Mouse (Mus musculus): ENCODE measurements at regions not wholly inside any gene's neighbourhood (a gene's known extent, or its start where the extent isn't known, plus 50 kb on each side); places are given as distances from the start of the nearest gene placed in this dataset.

- no peaks in the 10 kb centered on the region for H3K27me3 ChIP-seq (ENCODE audit: control insufficient read depth, insufficient read depth, low read length)
- no peaks in the 10 kb centered on the region for H3K79me2 ChIP-seq (replicated peaks; ENCODE audit: control insufficient read depth, insufficient read depth, low read length)
- no peak for TF ChIP-seq CTCF (IDR thresholded peaks at IDR 0.05)
- TF ChIP-seq POLR2A (IDR thresholded peaks at IDR 0.05; ENCODE audit: insufficient read depth, low read depth, low read length) = no peak
- no peak for TF ChIP-seq EP300 (IDR thresholded peaks at IDR 0.05; ENCODE audit: insufficient read depth, low read depth, low read length)
- H3K27ac ChIP-seq = no peak overlapping the region
- no peaks in the 10 kb centered on the region for H3K36me3 ChIP-seq (ENCODE audit: control insufficient read depth, insufficient read depth, low read length)
- no peak for DNase-seq
- no peak overlapping the region for H3K4me3 ChIP-seq
- no peaks in the 10 kb centered on the region for H3K4me1 ChIP-seq (ENCODE audit: control insufficient read depth, insufficient read depth, low read length)
- intact Hi-C loops (cut with DNase I) = no loop called here
- no peak overlapping the region for H3K9ac ChIP-seq (ENCODE audit: low read depth, low read length)
Measured at GRCm38 (mm10) chr12:49732351-49732750, 347.4 kb downstream of the Gm43517 start.

GRCm38 (mm10) chr12:49737100-49737499, 352.1 kb downstream of the Gm43517 start:
- H3K27me3 ChIP-seq (ENCODE audit: control insufficient read depth, insufficient read depth, low read length) = no peaks in the 10 kb centered on the region
- no peak overlapping the region for H3K4me3 ChIP-seq
- 50% methylated on average over 4 of the region's 4 CpGs for WGBS
- intact Hi-C loops (cut with DNase I) = no loop called here
- no peaks in the 10 kb centered on the region for H3K36me3 ChIP-seq (ENCODE audit: control insufficient read depth, insufficient read depth, low read length)
- TF ChIP-seq CTCF (IDR thresholded peaks at IDR 0.05) (no peak), EP300 (IDR thresholded peaks at IDR 0.05; ENCODE audit: insufficient read depth, low read depth, low read length) (no peak), POLR2A (IDR thresholded peaks at IDR 0.05; ENCODE audit: insufficient read depth, low read depth, low read length) (no peak)
- H3K9ac ChIP-seq (ENCODE audit: low read depth, low read length) = no peak overlapping the region
- no peak for DNase-seq
- H3K4me1 ChIP-seq (ENCODE audit: control insufficient read depth, insufficient read depth, low read length) = no peaks in the 10 kb centered on the region
- no peaks in the 10 kb centered on the region for H3K79me2 ChIP-seq (replicated peaks; ENCODE audit: control insufficient read depth, insufficient read depth, low read length)
- no peak overlapping the region for H3K27ac ChIP-seq

- H3K79me2 ChIP-seq (replicated peaks; ENCODE audit: control insufficient read depth, insufficient read depth, low read length) = no peaks in the 10 kb centered on the region
- H3K4me1 ChIP-seq (ENCODE audit: control insufficient read depth, insufficient read depth, low read length) = no peaks in the 10 kb centered on the region
- H3K27ac ChIP-seq = no peak overlapping the region
- WGBS = 77% methylated on average over 12 of the region's 12 CpGs
- intact Hi-C loops (cut with DNase I) = no loop called here
- H3K4me3 ChIP-seq = no peak overlapping the region
- DNase-seq = no peak
- no peak for TF ChIP-seq EP300 (IDR thresholded peaks at IDR 0.05; ENCODE audit: insufficient read depth, low read depth, low read length)
- TF ChIP-seq POLR2A (IDR thresholded peaks at IDR 0.05; ENCODE audit: insufficient read depth, low read depth, low read length) = no peak
- no peak for TF ChIP-seq CTCF (IDR thresholded peaks at IDR 0.05)
- no peaks in the 10 kb centered on the region for H3K36me3 ChIP-seq (ENCODE audit: control insufficient read depth, insufficient read depth, low read length)
- no peak overlapping the region for H3K9ac ChIP-seq (ENCODE audit: low read depth, low read length)
- no peaks in the 10 kb centered on the region for H3K27me3 ChIP-seq (ENCODE audit: control insufficient read depth, insufficient read depth, low read length)
Measured at GRCm38 (mm10) chr12:49739960-49740740, 355.2 kb downstream of the Gm43517 start.

- H3K27me3 ChIP-seq (ENCODE audit: control insufficient read depth, insufficient read depth, low read length) = no peaks in the 10 kb centered on the region
- TF ChIP-seq POLR2A (IDR thresholded peaks at IDR 0.05; ENCODE audit: insufficient read depth, low read depth, low read length) (no peak), CTCF (IDR thresholded peaks at IDR 0.05) (no peak), EP300 (IDR thresholded peaks at IDR 0.05; ENCODE audit: insufficient read depth, low read depth, low read length) (no peak)
- 75% methylated on average over 2 of the region's 2 CpGs for WGBS
- intact Hi-C loops (cut with DNase I) = no loop called here
- no peak overlapping the region for H3K4me3 ChIP-seq
- H3K9ac ChIP-seq (ENCODE audit: low read depth, low read length) = no peak overlapping the region
- no peak for DNase-seq
- no peaks in the 10 kb centered on the region for H3K4me1 ChIP-seq (ENCODE audit: control insufficient read depth, insufficient read depth, low read length)
- no peaks in the 10 kb centered on the region for H3K79me2 ChIP-seq (replicated peaks; ENCODE audit: control insufficient read depth, insufficient read depth, low read length)
- H3K36me3 ChIP-seq (ENCODE audit: control insufficient read depth, insufficient read depth, low read length) = no peaks in the 10 kb centered on the region
- no peak overlapping the region for H3K27ac ChIP-seq
Measured at GRCm38 (mm10) chr12:49743402-49743801, 358.4 kb downstream of the Gm43517 start.

- WGBS = 61% methylated on average over 2 of the region's 2 CpGs
- Histone ChIP-seq H3K79me2 (replicated peaks; ENCODE audit: control insufficient read depth, insufficient read depth, low read length) (no peaks in the 10 kb centered on the region), H3K27me3 (ENCODE audit: control insufficient read depth, insufficient read depth, low read length) (no peaks in the 10 kb centered on the region), H3K27ac (no peak overlapping the region), H3K4me3 (no peak overlapping the region), H3K36me3 (ENCODE audit: control insufficient read depth, insufficient read depth, low read length) (no peaks in the 10 kb centered on the region), H3K4me1 (ENCODE audit: control insufficient read depth, insufficient read depth, low read length) (no peaks in the 10 kb centered on the region), H3K9ac (ENCODE audit: low read depth, low read length) (no peak overlapping the region)
- no peak for TF ChIP-seq CTCF (IDR thresholded peaks at IDR 0.05)
- no peak for TF ChIP-seq EP300 (IDR thresholded peaks at IDR 0.05; ENCODE audit: insufficient read depth, low read depth, low read length)
- no peak for TF ChIP-seq POLR2A (IDR thresholded peaks at IDR 0.05; ENCODE audit: insufficient read depth, low read depth, low read length)
- DNase-seq = no peak
- intact Hi-C loops (cut with DNase I) = no loop called here
Measured at GRCm38 (mm10) chr12:49747081-49747480, 362.1 kb downstream of the Gm43517 start.

GRCm38 (mm10) chr12:49758391-49758790, 373.4 kb downstream of the Gm43517 start:
- no peaks in the 10 kb centered on the region for H3K36me3 ChIP-seq (ENCODE audit: control insufficient read depth, insufficient read depth, low read length)
- H3K4me1 ChIP-seq (ENCODE audit: control insufficient read depth, insufficient read depth, low read length) = no peaks in the 10 kb centered on the region
- intact Hi-C loops (cut with DNase I) = no loop called here
- no peak for DNase-seq
- no peaks in the 10 kb centered on the region for H3K79me2 ChIP-seq (replicated peaks; ENCODE audit: control insufficient read depth, insufficient read depth, low read length)
- H3K27me3 ChIP-seq (ENCODE audit: control insufficient read depth, insufficient read depth, low read length) = no peaks in the 10 kb centered on the region
- no peak for TF ChIP-seq POLR2A (IDR thresholded peaks at IDR 0.05; ENCODE audit: insufficient read depth, low read depth, low read length)
- TF ChIP-seq EP300 (IDR thresholded peaks at IDR 0.05; ENCODE audit: insufficient read depth, low read depth, low read length) = no peak
- TF ChIP-seq CTCF (IDR thresholded peaks at IDR 0.05) = no peak
- no peak overlapping the region for H3K4me3 ChIP-seq
- H3K9ac ChIP-seq (ENCODE audit: low read depth, low read length) = no peak overlapping the region
- whole genome bisulfite sequencing = 73% methylated on average over 4 of the region's 4 CpGs
- no peak overlapping the region for H3K27ac ChIP-seq
